Mouse (Mus musculus) embryonic facial prominence, embryonic 14.5 days (tissue): ENCODE data around the gene Lca5l. TPM values are rescaled to one million over a fixed set of nuclear protein-coding genes. Genes with fewer than 3 reads are reported as not detected.
A peak's percentile ranks its signal among the peaks of the same experiment; 100 is the strongest.
"Not testable (repeated sequence)": the region's sequence is repeated elsewhere in the genome, so short reads cannot be mapped to it uniquely, and the experiment has no call there.

Experiments
- ATAC-seq: fragments of 200-750 bp; cut with Nextera tagmentation; 2 replicates; pipeline ENCODE4 v1.8.0; 2017; ENCODE audit warnings: low read depth, moderate number of reproducible peaks, moderate TSS enrichment
- DNase-seq: peaks from one replicate; pipeline ENCODE4 v3.0.0-alpha.2; 2015; ENCODE audit warnings: low spot score
- H3K27ac ChIP-seq: fragments of 300-500 bp; sonication (generic); replicated peaks from 2 replicates; pipeline ENCODE4 v1.5.1; 2014; ENCODE audit warnings: low read depth, mild to moderate bottlenecking, low read length, moderate library complexity
- H3K27me3 ChIP-seq: fragments of 300-500 bp; sonication (generic); replicated peaks from 2 replicates; pipeline ENCODE4 v1.6.1; 2014; ENCODE audit warnings: low read length; ENCODE audit not compliant: control insufficient read depth, insufficient read depth
- H3K36me3 ChIP-seq: fragments of 300-500 bp; sonication (generic); 2 replicates; pipeline ENCODE4 v1.6.1; 2014; ENCODE audit warnings: low read length, mixed read lengths; ENCODE audit not compliant: control insufficient read depth, insufficient read depth
- H3K4me1 ChIP-seq: fragments of 300-500 bp; sonication (generic); 2 replicates; pipeline ENCODE4 v1.6.1; 2014; ENCODE audit warnings: antibody characterized with exemption, low read length; ENCODE audit not compliant: control insufficient read depth, insufficient read depth
- H3K4me2 ChIP-seq: fragments of 300-500 bp; sonication (generic); 2 replicates; pipeline ENCODE4 v1.6.1; 2014; ENCODE audit warnings: low read depth, mild to moderate bottlenecking, low read length, moderate library complexity, mixed read lengths
- H3K4me3 ChIP-seq: fragments of 300-500 bp; sonication (generic); 2 replicates; pipeline ENCODE4 v1.5.1; 2014; ENCODE audit warnings: low read depth, mild to moderate bottlenecking, low read length
- H3K9ac ChIP-seq: fragments of 300-500 bp; sonication (generic); 2 replicates; pipeline ENCODE4 v1.6.1; 2014; ENCODE audit warnings: low read depth, mild to moderate bottlenecking, low read length, moderate library complexity, mixed read lengths
- H3K9me3 ChIP-seq: fragments of 300-500 bp; sonication (generic); 2 replicates; pipeline ENCODE4 v1.6.1; 2016; ENCODE audit warnings: low read length; ENCODE audit not compliant: control insufficient read depth
- WGBS: fragments of 180-500 bp; shearing (Covaris S2); extraction: QIAGEN DNeasy Blood & Tissue Kit; methylation state at CpG from one replicate; pipeline ENCODE4 v1.1.7; 2014; 5-methylcytosine and 5-hydroxymethylcytosine counted together
- polyA plus RNA-seq: library from polyadenylated mRNA; unstranded; fragments of >200 nt; fragmentation: Nextera tagmentation; extraction: Ambion mirVana; gene quantifications from 2 replicates; pipeline ENCODE4 v1.2.1, GENCODE M21; 2014

Lca5l gene
- polyA plus RNA-seq, 1 experiment from 2014 or later, result 1.8 TPM

DNA sequence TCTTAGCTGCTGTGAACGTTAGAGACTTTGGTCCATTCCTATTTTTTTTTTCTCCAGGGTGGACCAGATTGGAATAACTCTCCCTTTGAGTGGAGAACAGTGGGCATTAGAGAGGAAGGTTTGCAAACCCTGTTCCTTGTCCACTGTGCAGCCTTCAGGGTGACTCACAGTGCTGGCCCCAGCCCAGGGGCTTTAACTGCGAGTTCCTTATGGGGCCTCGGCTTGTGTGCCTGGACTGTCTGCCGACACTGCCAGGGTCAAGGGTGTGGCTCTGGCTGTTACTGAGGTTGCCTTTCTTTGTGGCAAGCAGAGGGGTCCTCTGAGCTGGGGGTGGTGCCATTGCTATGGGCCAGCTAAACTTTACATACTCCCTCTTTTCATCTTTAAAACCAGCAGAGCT lies 41.1 kb downstream of the Lca5l start:
- Histone ChIP-seq H3K9ac (no peak overlapping the region), H3K9me3 (no peaks in the 10 kb centered on the region), H3K4me1 (peaks cover 1% of the 10 kb centered on the region; the same call in 1 of the 2 replicates), H3K4me3 (no peak overlapping the region), H3K27ac (no peak overlapping the region), H3K27me3 (no peaks in the 10 kb centered on the region), H3K36me3 (peaks cover 22% of the 10 kb centered on the region), H3K4me2 (no peak overlapping the region)
- DNase-seq (no peak), ATAC-seq (no peak)
- 54% methylated on average over 4 of the region's 4 CpGs for WGBS

- H3K27ac ChIP-seq, result peak overlapping the region; percentile 65
- peaks cover 4% of the 10 kb centered on the region; the same call in 1 of the 2 replicates for H3K4me1 ChIP-seq
- H3K36me3 ChIP-seq, result peaks cover 20% of the 10 kb centered on the region
- no peak overlapping the region for H3K4me2 ChIP-seq
- WGBS, result 60% methylated on average over 9 of the region's 9 CpGs
- H3K9me3 ChIP-seq, result no peaks in the 10 kb centered on the region
- no peak overlapping the region for H3K9ac ChIP-seq
- ATAC-seq (no peak; the same call in 1 of the 2 replicates), DNase-seq (peak; percentile 50)
- no peaks in the 10 kb centered on the region for H3K27me3 ChIP-seq
- H3K4me3 ChIP-seq, result no peak overlapping the region
These were observed 42.8 kb downstream of the Lca5l start for GRCm38 (mm10) chr16:96149311-96149710.

DNA sequence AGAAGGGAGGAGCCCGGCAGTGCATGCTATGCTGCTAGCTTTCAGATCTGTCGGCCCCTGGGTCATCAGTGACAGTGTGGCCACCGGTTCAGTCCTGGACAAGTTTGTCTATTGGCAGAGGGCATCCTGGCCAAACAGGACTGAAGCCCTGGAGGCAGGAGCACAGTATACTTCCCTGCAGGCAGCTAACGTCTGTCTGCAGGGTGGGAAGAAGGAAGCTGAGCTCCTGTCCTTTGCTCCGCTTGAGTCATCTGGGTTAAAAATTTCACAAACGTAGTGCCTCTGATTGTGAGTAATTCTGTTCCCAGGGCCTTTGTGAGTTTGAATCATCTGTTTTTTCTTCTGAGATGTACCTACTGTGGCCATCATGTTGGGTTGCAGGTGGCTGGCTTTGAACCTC lies 43.2 kb downstream of the Lca5l start:
- peaks cover 16% of the 10 kb centered on the region; the same call in 1 of the 2 replicates for H3K36me3 ChIP-seq
- peaks cover 4% of the 10 kb centered on the region; the same call in 1 of the 2 replicates for H3K4me1 ChIP-seq
- no peak overlapping the region for H3K9ac ChIP-seq
- peak overlapping the region; percentile 65 for H3K27ac ChIP-seq
- WGBS, result 61% methylated on average over 6 of the region's 6 CpGs
- ATAC-seq (no peak), DNase-seq (no peak)
- no peak overlapping the region for H3K4me2 ChIP-seq
- H3K27me3 ChIP-seq, result no peaks in the 10 kb centered on the region
- no peaks in the 10 kb centered on the region for H3K9me3 ChIP-seq
- no peak overlapping the region for H3K4me3 ChIP-seq

DNA sequence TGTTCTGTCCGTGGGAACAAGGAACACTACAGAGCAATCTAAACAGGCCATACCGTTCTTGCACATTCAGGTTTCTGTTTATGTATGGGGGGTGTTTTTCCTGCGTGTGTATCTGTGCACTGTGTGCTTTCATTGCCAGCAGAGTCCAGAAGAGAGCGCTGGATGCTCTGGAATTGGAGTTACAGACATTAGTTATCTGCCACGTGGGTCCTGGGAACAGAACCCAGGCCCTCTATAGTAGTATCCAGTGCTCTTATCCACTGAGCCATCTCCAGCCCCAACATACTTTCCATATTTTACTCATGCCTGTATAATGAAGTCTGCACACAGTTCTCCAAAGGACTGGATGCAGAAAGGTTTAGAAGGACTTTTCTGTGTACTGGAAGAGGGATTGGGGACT lies 46.3 kb downstream of the Lca5l start:
- Histone ChIP-seq H3K9ac (peak overlapping the region; percentile 75), H3K4me2 (peak overlapping the region; percentile 67), H3K9me3 (0 out of 2 replicates have a peak, but pooled peaks cover 5% of the 10 kb centered on the region), H3K36me3 (no peaks in the 10 kb centered on the region), H3K4me3 (peak overlapping the region; percentile 84), H3K27me3 (no peaks in the 10 kb centered on the region), H3K27ac (no peak overlapping the region), H3K4me1 (peaks cover 4% of the 10 kb centered on the region; the same call in 1 of the 2 replicates)
- ATAC-seq (no peak; the same call in 1 of the 2 replicates), DNase-seq (no peak)
- 2% methylated on average over 5 of the region's 5 CpGs for WGBS

GRCm38 (mm10) chr16:96145110-96145800 lies 46.8 kb downstream of the Lca5l start, which contains the start of gene Wrb:
Gene Wrb, plus strand, starts transcription at chr16:96145407.
- peak; percentile 96 for ATAC-seq
- 0% methylated on average over 29 of the region's 68 CpGs for WGBS
- peak within 1 kb of the TSS; percentile 67 for H3K4me2 ChIP-seq
- H3K36me3 ChIP-seq, result no peaks in the 10 kb centered on the region
- H3K9me3 ChIP-seq, result 0 out of 2 replicates have a peak, but pooled peaks cover 5% of the 10 kb centered on the region
- H3K4me1 ChIP-seq, result peaks cover 4% of the 10 kb centered on the region; the same call in 1 of the 2 replicates
- DNase-seq, result peak; percentile 99
- no peak within 1 kb of the TSS for H3K27ac ChIP-seq
- H3K27me3 ChIP-seq, result no peaks in the 10 kb centered on the region
- H3K9ac ChIP-seq, result peak within 1 kb of the TSS; percentile 75
- peak within 1 kb of the TSS; percentile 84 for H3K4me3 ChIP-seq

DNA sequence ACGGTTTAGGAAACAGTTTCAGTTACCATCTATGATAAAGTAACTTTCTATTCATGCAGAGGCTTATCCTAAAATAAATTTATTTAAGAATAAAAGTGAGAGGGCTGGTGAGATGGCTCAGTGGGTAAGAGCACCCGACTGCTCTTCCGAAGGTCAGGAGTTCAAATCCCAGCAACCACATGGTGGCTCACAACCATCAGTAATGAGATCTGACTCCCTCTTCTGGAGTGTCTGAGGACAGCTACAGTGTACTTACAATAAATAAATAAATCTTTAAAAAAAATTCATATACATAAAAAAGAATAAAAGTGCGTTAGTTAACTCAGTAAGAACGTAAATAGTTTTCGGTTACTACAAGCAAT lies 47.3 kb downstream of the Lca5l start:
- 23% methylated on average over 6 of the region's 6 CpGs for WGBS
- H3K27me3 ChIP-seq, H3K9me3 ChIP-seq, H3K9ac ChIP-seq, H3K36me3 ChIP-seq, H3K27ac ChIP-seq, H3K4me1 ChIP-seq, DNase-seq: not testable (repeated sequence)
- peak overlapping the region; percentile 67 for H3K4me2 ChIP-seq
- peak; percentile 12 for ATAC-seq
- peak overlapping the region; percentile 84 for H3K4me3 ChIP-seq

GRCm38 (mm10) chr16:96128466-96128865 lies 63.6 kb downstream of the Lca5l start:
- WGBS, result 2% methylated on average over 9 of the region's 9 CpGs
- Histone ChIP-seq H3K4me3 (peak overlapping the region; percentile 96), H3K9me3 (no peaks in the 10 kb centered on the region), H3K27me3 (no peaks in the 10 kb centered on the region), H3K36me3 (peaks cover 33% of the 10 kb centered on the region), H3K4me2 (peak overlapping the region; percentile 86), H3K4me1 (peaks cover 12% of the 10 kb centered on the region), H3K27ac (peak overlapping the region; percentile 96), H3K9ac (peak overlapping the region; percentile 80)
- DNase-seq (no peak), ATAC-seq (no peak)

- ATAC-seq, result peak; percentile 97
- Histone ChIP-seq H3K27ac (peak within 1 kb of the TSS; percentile 96), H3K4me1 (peaks cover 12% of the 10 kb centered on the region), H3K27me3 (no peaks in the 10 kb centered on the region), H3K9ac (peak within 1 kb of the TSS; percentile 99), H3K4me2 (peak within 1 kb of the TSS; percentile 86), H3K36me3 (peaks cover 40% of the 10 kb centered on the region), H3K9me3 (no peaks in the 10 kb centered on the region), H3K4me3 (peak within 1 kb of the TSS; percentile 96)
- 1% methylated on average over 33 of the region's 72 CpGs for WGBS
- peak; percentile 99 for DNase-seq
These were observed 64.3 kb downstream of the Lca5l start, which contains the start of gene Hmgn1 for GRCm38 (mm10) chr16:96127657-96128344. Gene Hmgn1, minus strand, starts transcription at chr16:96127729.
